Mouse (Mus musculus): ENCODE measurements around the gene B3glct. TPM values are rescaled to one million over a fixed set of nuclear protein-coding genes. Genes with fewer than 3 reads are reported as not detected.

Gene B3glct
- polyA plus RNA-seq, 1 experiment = 12.2 TPM

- no peak overlapping the region for H3K4me3 ChIP-seq (ENCODE audit: insufficient read depth, low read length)
- H3K4me1 ChIP-seq (ENCODE audit: control insufficient read depth, insufficient read depth, low read length) = no peaks in the 10 kb centered on the region
- H3K27ac ChIP-seq (ENCODE audit: insufficient read depth, low read depth, low read length) = no peak overlapping the region
- TF ChIP-seq POLR2A (IDR thresholded peaks at IDR 0.05; ENCODE audit: borderline replicate concordance, low read depth, low read length) = no peak
- no peak for TF ChIP-seq CTCF (IDR thresholded peaks at IDR 0.05; ENCODE audit: low read depth, low read length)
These were observed 15.1 kb upstream of the B3glct start for GRCm38 (mm10) chr5:149662980-149663379.

- TF ChIP-seq CTCF (IDR thresholded peaks at IDR 0.05; ENCODE audit: low read depth, low read length) = no peak
- TF ChIP-seq POLR2A (IDR thresholded peaks at IDR 0.05; ENCODE audit: borderline replicate concordance, low read depth, low read length) = no peak
- Histone ChIP-seq H3K4me3 (ENCODE audit: insufficient read depth, low read length) (no peak overlapping the region), H3K27ac (ENCODE audit: insufficient read depth, low read depth, low read length) (no peak overlapping the region), H3K4me1 (ENCODE audit: control insufficient read depth, insufficient read depth, low read length) (no peaks in the 10 kb centered on the region)
These were observed 14.6 kb upstream of the B3glct start for GRCm38 (mm10) chr5:149663417-149663816.

- no peak for TF ChIP-seq POLR2A (IDR thresholded peaks at IDR 0.05; ENCODE audit: borderline replicate concordance, low read depth, low read length)
- TF ChIP-seq CTCF (IDR thresholded peaks at IDR 0.05; ENCODE audit: low read depth, low read length) = no peak
These were observed 834 bp upstream of the B3glct start for GRCm38 (mm10) chr5:149677196-149677595.

GRCm38 (mm10) chr5:149678990-149679348, 939 bp downstream of the B3glct start:
- Histone ChIP-seq H3K27ac (ENCODE audit: insufficient read depth, low read depth, low read length) (no peak overlapping the region), H3K4me1 (ENCODE audit: control insufficient read depth, insufficient read depth, low read length) (peaks cover 2% of the 10 kb centered on the region; the same call in 1 of the 2 replicates), H3K4me3 (ENCODE audit: insufficient read depth, low read length) (peak overlapping the region; percentile 69)
- TF ChIP-seq CTCF (IDR thresholded peaks at IDR 0.05; ENCODE audit: low read depth, low read length) (no peak), POLR2A (IDR thresholded peaks at IDR 0.05; ENCODE audit: borderline replicate concordance, low read depth, low read length) (no peak)

More at GRCm38 (mm10) chr5:149677196-149677595, 834 bp upstream of the B3glct start:
- no peak overlapping the region for H3K27ac ChIP-seq (ENCODE audit: insufficient read depth, low read depth, low read length)
- H3K4me1 ChIP-seq (ENCODE audit: control insufficient read depth, insufficient read depth, low read length) = peaks cover 2% of the 10 kb centered on the region; the same call in 1 of the 2 replicates
- no peak overlapping the region for H3K4me3 ChIP-seq (ENCODE audit: insufficient read depth, low read length)

GRCm38 (mm10) chr5:149679362-149679761, 1.3 kb downstream of the B3glct start:
- no peak for TF ChIP-seq POLR2A (IDR thresholded peaks at IDR 0.05; ENCODE audit: borderline replicate concordance, low read depth, low read length)
- TF ChIP-seq CTCF (IDR thresholded peaks at IDR 0.05; ENCODE audit: low read depth, low read length) = no peak
- no peak overlapping the region for H3K27ac ChIP-seq (ENCODE audit: insufficient read depth, low read depth, low read length)
- no peak overlapping the region for H3K4me3 ChIP-seq (ENCODE audit: insufficient read depth, low read length)
- peaks cover 2% of the 10 kb centered on the region; the same call in 1 of the 2 replicates for H3K4me1 ChIP-seq (ENCODE audit: control insufficient read depth, insufficient read depth, low read length)

GRCm38 (mm10) chr5:149679886-149680285, 1.9 kb downstream of the B3glct start:
- Histone ChIP-seq H3K4me3 (ENCODE audit: insufficient read depth, low read length) (no peak overlapping the region), H3K27ac (ENCODE audit: insufficient read depth, low read depth, low read length) (no peak overlapping the region), H3K4me1 (ENCODE audit: control insufficient read depth, insufficient read depth, low read length) (peaks cover 2% of the 10 kb centered on the region; the same call in 1 of the 2 replicates)
- TF ChIP-seq CTCF (IDR thresholded peaks at IDR 0.05; ENCODE audit: low read depth, low read length) (no peak), POLR2A (IDR thresholded peaks at IDR 0.05; ENCODE audit: borderline replicate concordance, low read depth, low read length) (no peak)

- Histone ChIP-seq H3K4me1 (ENCODE audit: control insufficient read depth, insufficient read depth, low read length) (peaks cover 2% of the 10 kb centered on the region; the same call in 1 of the 2 replicates), H3K27ac (ENCODE audit: insufficient read depth, low read depth, low read length) (no peak overlapping the region), H3K4me3 (ENCODE audit: insufficient read depth, low read length) (no peak overlapping the region)
- no peak for TF ChIP-seq CTCF (IDR thresholded peaks at IDR 0.05; ENCODE audit: low read depth, low read length)
- TF ChIP-seq POLR2A (IDR thresholded peaks at IDR 0.05; ENCODE audit: borderline replicate concordance, low read depth, low read length) = no peak
These were observed 2.9 kb downstream of the B3glct start for GRCm38 (mm10) chr5:149680946-149681345.

- TF ChIP-seq POLR2A (IDR thresholded peaks at IDR 0.05; ENCODE audit: borderline replicate concordance, low read depth, low read length) = no peak
- no peak for TF ChIP-seq CTCF (IDR thresholded peaks at IDR 0.05; ENCODE audit: low read depth, low read length)
- Histone ChIP-seq H3K4me1 (ENCODE audit: control insufficient read depth, insufficient read depth, low read length) (peaks cover 12% of the 10 kb centered on the region), H3K27ac (ENCODE audit: insufficient read depth, low read depth, low read length) (peak overlapping the region; percentile 66), H3K4me3 (ENCODE audit: insufficient read depth, low read length) (no peak overlapping the region)
These were observed 11.8 kb downstream of the B3glct start for GRCm38 (mm10) chr5:149689860-149690259.

- Histone ChIP-seq H3K27ac (ENCODE audit: insufficient read depth, low read depth, low read length) (no peak overlapping the region), H3K4me1 (ENCODE audit: control insufficient read depth, insufficient read depth, low read length) (peaks cover 12% of the 10 kb centered on the region), H3K4me3 (ENCODE audit: insufficient read depth, low read length) (no peak overlapping the region)
- TF ChIP-seq POLR2A (IDR thresholded peaks at IDR 0.05; ENCODE audit: borderline replicate concordance, low read depth, low read length) (no peak), CTCF (IDR thresholded peaks at IDR 0.05; ENCODE audit: low read depth, low read length) (no peak)
These were observed 14.5 kb downstream of the B3glct start for GRCm38 (mm10) chr5:149692548-149692947.

GRCm38 (mm10) chr5:149693200-149693599, 15.2 kb downstream of the B3glct start:
- Histone ChIP-seq H3K4me3 (ENCODE audit: insufficient read depth, low read length) (no peak overlapping the region), H3K27ac (ENCODE audit: insufficient read depth, low read depth, low read length) (no peak overlapping the region), H3K4me1 (ENCODE audit: control insufficient read depth, insufficient read depth, low read length) (peaks cover 12% of the 10 kb centered on the region)
- no peak for TF ChIP-seq POLR2A (IDR thresholded peaks at IDR 0.05; ENCODE audit: borderline replicate concordance, low read depth, low read length)
- TF ChIP-seq CTCF (IDR thresholded peaks at IDR 0.05; ENCODE audit: low read depth, low read length) = no peak

- Histone ChIP-seq H3K4me1 (ENCODE audit: control insufficient read depth, insufficient read depth, low read length) (peaks cover 12% of the 10 kb centered on the region), H3K4me3 (ENCODE audit: insufficient read depth, low read length) (no peak overlapping the region), H3K27ac (ENCODE audit: insufficient read depth, low read depth, low read length) (no peak overlapping the region)
- TF ChIP-seq CTCF (IDR thresholded peaks at IDR 0.05; ENCODE audit: low read depth, low read length) (no peak), POLR2A (IDR thresholded peaks at IDR 0.05; ENCODE audit: borderline replicate concordance, low read depth, low read length) (no peak)
These were observed 15.9 kb downstream of the B3glct start for GRCm38 (mm10) chr5:149693968-149694367.
